Mouse (Mus musculus) neutrophil, adult 5-6 weeks (primary cell): ENCODE results near the gene Zfp112. TPM values are rescaled to one million over a fixed set of nuclear protein-coding genes. Genes with fewer than 3 reads are reported as not detected.
A peak's percentile ranks its signal among the peaks of the same experiment; 100 is the strongest.
"Not testable (repeated sequence)": the region's sequence is repeated elsewhere in the genome, so short reads cannot be mapped to it uniquely, and the experiment has no call there.

ENCODE experiments used
- ATAC-seq: fragments of 151-379, 151-347 bp; 2 replicates; pipeline ENCODE4 v1.8.0; 2017; ENCODE audit warnings: mild to moderate bottlenecking, moderate TSS enrichment; ENCODE audit not compliant: insufficient number of reproducible peaks, poor library complexity, low FRiP score, severe bottlenecking; ENCODE audit errors: extremely low read depth
- total RNA-seq: library from RNA; stranded (forward); fragments of 200-1000 nt; gene quantifications from 2 replicates; pipeline ENCODE4 v1.2.3, GENCODE M21; 2017

Gene Zfp112
- 2.2 and 2.9 TPM in 2 replicates for total RNA-seq

DNA sequence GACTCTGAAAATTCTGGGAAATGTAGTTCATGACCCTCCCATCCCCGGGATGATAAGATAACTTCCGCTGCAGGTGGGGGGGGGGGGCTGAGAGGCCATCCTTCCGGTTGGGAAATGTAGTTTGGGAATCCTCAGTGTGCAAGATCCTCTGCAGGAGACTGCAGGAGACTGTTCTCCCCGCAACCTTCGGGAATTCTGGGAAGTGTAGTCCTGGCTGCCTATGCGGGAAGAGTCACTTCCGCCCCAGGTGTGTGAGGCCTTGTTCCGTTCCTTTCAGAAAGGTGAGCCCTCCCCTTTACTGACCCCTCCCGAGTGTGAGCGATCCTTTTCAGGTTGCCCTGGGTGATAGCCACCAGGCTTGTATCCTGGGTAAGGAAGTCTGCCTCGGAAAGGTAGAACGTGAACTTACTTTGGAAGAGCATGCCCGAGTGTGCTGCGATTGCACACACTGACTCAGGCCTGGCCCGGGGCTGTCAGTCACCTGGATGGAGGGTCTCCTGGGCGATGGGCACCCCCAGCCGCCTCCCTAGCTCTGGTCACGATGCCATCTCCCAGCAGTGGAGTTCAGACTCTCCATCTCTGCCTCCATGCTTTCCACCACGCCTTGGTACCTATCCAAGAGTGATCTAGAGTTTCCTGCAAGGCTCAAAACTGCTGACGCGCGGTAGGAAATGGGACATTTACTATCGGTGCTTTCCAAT, at the start of gene Zfp112:
Zfp112 (plus strand) TSS at position 159 of the 701 bp plus-strand sequence.
- ATAC-seq = no peak

DNA sequence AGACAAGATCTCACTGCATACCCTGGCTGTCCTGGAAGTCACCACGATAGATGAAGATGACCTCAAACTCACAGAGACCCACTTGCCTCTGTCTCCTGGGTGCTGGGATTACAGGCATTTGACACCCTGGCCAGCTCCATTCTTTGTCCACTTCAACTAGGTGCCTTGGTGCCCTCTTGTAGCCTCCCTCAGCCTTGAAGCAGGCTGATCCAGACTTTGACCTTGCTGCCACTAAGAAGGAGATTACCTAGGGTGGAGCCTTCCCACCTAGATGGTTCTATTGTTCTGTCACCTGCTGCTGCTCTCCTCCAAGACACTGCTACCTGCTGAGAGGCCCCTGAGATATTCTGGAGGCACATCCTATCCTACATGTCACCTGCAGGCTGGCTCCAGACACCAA, 37.7 kb upstream of the Zfp112 start:
- not testable (repeated sequence) for ATAC-seq

DNA sequence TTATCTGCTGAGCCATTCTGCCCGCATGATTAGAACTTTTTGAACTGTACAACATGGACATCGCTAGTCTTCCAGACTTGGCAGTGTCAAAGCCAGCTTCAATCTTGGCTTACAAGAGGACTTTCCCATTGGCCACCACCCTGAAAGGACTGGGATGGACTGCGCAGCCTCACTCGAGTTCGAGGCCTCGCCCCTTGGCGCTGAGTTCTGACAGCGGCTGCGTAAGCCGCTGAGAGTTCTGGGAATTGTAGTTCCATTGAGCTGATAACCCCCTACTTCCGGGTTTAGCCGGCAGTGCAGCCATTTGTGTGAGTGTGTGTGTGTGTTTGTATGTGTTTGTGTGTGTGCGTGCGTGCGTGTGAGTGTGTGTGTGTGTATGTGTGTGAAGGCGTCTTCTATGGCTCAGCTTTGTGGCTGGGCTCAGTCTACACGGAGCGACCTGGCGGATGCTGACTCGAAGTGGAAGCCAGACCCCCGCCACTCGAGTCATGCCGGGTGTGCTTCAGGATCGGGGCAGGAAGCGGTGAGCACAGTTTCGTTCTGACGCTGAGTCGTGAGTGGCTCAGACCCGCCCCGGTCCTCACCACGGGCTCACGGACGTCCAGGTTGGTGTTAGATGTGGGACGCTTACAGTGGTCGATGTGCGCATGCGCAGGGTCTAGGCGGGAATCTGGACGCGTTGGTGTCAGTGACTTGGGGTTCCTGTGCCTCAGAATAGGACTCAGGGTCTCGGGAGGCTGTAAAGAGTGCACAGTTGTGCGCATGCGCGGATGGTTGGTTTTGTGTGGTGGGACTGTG, 30.3 kb upstream of the Zfp112 start, which contains the start of gene Zfp180:
Zfp180 (plus strand) TSS at position 291 of the 798 bp plus-strand sequence.
- ATAC-seq = peak; percentile 90

DNA sequence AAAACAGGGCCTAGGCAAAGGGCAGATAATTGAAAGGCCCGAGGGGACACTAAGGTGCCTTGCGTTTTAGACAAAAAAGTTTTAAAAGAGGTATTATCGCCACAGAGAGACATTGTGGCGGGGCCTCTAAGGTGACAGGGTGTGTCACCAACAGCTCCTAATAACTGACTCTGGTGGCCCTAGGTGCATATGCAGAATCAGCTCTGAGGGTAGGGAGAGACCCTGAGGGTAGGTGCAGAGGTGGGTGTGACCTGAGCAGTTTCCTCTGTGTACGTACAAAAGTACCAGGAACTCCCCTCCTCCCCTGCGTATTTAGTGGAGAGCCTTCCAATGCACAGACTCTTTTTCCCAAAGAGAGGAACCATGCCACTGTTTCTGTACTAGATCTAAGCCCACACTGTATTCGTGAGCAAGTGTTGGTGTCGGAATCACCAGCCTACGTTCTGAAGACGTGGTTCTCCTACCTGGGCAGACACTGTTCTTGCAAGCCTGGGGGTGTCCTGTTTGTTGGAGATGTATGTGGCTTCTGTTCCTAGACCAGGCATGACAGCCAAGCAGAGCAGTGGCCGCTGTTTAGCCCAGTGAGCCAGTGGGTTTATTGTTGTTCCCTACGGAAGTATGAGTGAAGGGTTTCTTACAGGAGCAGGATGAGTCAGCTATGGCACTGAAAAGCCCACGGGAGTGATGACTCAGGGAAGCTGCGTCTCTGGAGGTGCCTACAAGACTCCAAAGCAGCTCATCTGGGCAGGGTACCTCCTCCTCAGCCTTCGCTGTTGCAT, 29.5 kb upstream of the Zfp112 start:
- no peak for ATAC-seq

DNA sequence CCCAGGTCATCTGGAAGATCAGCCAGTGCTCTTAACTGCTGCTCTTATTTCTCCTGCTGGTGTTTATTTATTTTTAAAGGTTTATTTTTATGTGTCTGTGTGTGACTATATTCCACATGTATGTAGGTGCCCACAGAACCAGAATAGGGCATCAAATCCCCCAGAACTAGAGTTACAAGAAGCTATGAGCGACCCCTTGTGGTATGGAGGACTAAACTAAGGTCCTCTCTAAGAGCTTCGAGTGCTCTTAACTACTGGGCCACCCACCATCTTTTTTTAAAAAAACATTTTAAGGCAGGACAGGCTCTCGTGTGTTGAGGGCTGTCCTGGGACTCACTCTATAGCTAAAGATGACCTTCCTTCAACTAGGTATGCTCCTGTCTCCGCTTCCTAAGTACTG, 25.2 kb upstream of the Zfp112 start:
- no peak for ATAC-seq

DNA sequence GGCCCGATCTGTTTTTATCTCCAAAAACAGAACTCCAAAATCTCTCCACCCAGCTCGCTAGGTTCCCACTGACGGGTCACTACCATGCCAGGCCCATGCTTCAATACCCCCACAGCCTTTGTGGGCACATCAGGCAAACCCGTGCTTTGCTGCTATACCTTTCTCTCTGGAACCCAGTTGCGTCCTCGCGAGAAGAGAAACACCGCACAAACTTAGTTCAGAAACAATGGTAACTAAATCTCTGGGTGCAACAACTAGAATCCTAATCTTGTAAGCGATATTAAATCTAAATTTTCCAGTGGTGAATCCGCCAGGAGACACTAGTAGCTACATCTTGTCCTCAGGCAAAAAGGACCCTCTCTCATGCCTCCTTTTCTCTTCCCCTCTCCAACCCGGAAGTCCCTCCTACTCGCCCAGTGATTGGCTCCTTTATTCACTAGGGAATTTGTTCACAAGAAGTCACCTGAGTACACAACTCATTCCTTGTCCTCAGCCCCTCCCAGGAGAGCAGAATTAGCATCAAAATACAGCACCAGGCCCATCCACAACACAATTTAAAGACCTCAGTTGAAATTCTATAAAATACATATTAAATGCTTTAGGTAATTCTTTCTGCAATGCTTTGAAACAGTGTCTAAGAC, 24.5 kb upstream of the Zfp112 start:
- no peak for ATAC-seq

DNA sequence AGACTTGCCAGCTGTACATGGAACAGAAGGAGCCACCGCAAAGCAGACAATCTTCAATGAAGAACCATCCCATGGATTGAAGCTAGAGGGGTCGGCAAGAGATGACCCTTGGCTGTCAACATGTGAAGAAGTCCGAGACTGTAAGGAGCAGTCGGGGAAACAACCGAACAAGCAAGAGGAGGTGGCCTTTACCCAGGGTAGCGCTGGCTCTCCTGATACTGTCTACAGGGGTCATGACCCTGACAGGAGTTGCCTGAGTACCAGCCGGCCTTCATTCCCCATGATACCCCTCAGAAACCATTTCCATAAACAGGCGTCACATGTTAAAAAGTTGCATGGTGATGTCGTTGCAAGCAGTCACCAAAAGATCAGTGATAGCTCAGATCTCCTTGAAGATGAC, 7.7 kb upstream of the Zfp112 start:
- ATAC-seq = no peak

DNA sequence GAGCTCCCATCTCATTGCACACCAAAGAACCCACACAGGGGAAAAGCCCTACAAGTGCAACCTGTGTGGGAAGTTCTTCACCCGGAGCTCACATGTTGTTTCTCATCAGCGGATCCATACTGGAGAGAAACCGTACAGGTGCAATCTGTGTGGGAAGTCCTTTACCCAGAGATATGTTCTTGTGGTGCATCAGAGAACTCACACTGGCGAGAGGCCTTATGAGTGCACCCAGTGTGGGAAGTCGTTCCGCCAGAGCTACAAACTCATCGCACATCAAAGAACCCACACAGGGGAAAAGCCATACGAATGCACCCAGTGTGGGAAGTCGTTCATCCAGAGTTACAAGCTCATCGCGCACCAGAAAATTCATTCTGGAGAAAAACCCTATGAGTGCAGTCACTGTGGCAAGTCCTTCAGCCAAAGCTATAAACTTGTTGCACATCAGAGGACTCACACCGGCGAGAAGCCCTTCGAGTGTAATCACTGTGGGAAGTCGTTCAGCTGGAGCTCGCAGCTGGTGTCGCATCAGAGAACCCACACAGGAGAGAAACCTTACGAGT, 6.9 kb upstream of the Zfp112 start:
- ATAC-seq = no peak

DNA sequence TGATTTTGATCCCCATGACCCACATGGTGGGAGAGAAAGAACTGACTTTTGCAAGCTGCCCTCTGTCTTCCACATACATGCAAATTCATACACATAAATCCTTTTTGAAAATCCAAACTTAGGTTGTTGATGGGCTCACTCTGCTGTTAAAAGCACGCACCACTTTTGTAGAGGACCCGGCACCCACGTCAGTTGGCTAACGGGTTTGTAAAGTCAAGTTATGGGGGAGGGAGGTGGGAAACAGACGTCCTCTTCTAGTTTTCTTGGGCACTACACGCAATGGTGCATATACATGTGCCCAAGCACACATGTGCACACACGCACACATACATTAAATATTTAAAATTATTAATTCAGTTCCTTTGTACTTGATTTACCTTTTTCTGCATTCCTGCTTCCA, 1.3 kb upstream of the Zfp112 start:
- no peak for ATAC-seq

DNA sequence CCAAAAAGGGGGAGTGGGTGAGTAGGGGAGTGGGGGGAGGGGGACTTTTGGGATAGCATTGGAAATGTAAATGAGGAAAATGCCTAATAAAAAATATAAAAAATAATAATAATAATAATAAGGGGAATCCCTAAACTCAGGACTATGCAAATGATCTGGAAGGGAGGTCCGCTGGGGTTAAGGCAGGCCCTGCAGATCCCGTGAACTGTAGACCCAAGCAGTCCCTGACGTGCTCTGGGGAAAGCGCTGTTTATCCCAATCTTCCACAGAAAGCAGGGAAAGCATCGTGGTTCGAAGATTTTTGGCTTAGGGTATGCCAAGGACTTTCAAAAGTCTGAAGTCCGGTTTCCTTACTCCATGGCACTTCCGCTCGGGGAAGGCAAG, 350 bp upstream of the Zfp112 start:
- ATAC-seq = no peak

DNA sequence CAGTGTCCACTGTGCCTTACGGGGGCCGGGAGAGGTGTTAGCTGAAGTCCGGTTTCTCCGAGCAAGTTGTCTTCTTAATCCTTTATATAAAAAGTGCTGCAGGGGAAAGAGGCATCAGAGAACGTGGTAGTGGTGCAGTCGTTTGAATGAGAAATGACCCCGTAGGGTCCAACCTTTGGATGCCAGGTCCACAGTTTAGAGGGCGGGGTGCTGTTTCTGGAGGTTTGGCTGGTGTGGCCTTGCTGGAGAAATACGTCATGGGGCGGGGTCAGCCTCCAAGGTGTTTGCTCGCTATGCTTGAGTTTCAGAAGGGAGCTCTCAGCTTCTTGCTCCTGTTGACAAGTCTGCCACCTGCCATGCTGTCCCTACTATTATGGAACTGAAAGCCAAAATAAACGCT, 887 bp downstream of the Zfp112 start:
- ATAC-seq = no peak

DNA sequence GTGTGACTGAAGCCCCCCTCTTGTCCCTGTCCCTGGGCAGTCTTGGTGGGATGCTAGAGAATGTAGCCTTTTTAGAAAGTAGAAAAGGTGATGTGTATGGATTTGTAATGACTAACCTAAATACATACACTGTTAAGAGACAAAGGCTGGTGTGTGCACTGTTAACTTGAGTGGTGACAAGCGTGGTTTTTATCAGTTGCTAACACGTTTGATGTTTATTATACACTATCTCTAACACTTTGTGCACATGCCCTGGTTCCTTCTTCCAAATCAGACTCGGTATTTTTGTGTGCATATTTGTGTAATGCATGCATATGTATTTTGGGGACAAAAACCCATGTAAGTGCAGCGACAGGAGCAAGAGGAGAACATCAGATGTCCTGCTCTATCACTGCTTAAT, 4.5 kb downstream of the Zfp112 start:
- no peak for ATAC-seq

DNA sequence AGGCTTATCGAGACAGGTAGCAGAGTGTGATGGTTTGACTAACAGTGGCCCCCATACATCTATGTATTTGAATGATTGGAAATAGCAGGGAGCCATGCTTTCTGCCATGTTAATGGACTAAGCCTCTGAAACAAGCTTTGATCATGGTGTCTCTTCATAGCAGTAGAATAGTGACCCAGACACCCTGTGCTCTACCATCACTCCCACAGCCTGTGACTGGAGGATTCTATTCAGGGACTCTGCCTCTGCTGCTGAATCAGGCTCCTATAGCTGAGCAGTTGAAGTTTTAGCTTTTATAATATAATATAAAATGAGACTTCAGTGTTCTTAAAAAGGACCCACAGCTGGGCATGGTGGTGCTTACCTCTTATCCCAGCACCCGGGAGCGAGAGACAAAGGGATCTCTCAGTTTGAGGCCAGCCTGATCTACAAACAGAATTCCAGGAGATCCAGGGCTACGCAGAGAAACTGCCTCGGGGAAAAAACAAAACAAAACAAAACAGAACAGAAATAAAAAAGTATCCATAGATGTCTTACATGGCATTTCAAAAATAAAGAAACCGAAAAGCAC, 21.4 kb downstream of the Zfp112 start:
- no peak for ATAC-seq

DNA sequence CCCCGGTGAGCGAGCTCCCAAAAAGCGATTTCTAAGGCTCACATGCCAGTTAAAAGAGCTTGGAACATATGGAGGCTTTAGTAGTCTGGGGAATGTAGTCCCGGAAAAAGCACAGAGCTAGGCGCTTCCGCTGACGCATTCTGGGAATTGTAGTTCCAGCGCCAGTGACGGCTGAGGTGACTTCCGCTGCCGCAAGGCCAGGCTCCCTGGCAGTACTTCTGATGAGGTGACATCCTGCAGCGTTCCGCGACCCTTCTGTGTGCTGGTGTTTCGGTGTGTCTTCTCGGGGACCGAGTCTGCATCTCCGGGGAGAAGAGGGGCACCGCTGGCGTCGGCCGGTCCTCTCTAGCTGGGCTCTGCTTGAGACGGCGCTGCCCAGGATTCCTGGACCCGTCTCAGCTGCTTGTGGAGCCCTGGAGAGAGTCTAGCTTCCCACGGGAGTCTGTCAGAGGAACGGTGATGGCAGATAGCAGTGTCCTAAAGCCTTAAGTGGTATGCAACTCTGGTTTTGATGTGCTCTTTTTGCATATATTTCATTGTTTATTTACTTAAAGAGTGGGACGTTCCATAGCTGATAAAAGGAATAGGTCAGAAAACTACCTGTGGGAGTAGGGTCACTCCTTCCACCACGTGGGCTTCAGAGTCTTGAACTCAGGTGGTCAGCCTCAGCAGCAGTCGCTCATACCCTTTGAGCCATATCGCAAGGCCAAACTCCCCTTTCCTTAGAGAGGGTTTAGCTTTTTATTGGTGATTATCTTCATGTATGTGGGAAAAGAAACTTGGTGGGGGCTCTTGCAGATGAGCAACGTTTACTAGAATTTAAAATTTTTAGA, 22.1 kb downstream of the Zfp112 start, which contains the start of gene Zfp235:
Zfp235 (plus strand) TSS at position 174 of the 833 bp plus-strand sequence.
- peak; percentile 96 for ATAC-seq

DNA sequence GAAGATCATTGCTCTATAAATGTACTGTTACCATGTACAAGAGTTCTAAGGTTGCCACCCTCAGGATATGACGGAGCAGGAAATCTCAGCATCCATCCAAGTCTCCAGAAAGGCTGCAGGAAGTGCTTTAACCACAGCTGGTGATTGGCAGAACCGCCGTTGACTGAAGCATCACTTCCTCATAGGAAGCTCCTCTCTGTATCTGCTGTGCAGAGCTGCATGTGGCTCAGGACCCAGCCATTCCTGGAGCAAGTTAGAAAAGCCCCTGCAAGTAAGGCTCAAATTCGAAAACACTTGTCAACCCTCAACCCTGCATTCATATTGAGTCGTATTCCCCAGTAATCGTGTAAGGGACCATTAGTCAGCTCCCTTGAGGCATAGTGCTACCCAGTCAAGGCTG, 30.5 kb downstream of the Zfp112 start:
- no peak for ATAC-seq

DNA sequence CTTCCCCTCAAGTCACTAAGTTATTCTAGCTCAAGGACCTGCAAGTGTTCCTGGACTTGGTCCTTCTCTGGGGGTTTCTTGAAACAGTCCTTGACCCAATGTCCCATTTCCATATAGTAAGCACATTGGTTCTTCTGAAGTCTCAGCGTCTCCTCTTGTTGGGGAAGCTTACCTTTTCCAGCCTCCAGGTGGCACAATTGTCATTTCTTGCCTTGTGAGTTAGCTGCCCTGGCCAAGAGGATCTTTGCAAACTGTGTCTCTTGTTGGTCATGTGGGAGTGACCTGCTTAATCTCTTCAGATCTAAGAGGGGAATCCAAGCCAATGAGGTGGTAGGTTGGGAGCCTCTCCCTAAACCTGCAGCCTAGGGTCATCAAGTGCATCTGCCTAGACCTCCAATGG, 41.2 kb downstream of the Zfp112 start:
- no peak for ATAC-seq

DNA sequence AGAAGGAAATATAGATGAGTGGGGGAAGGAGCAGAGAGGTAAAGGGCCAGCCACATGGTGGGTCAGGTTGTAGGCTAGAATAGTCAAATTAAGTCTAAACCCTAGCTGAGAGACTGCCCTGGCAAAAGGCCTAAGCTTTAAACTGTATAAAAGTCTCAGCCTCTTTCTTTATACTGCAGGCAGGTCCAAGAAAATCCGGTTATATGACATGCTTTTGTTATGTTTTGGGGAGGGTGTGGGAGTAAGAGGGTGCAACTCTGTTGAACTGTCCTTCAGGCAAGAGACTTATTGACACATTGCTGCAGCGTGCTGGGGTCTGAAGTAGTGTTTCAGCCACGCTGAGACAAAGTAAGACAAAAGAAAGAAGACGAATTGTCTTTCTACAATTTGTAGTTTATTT, 60.1 kb downstream of the Zfp112 start:
- no peak for ATAC-seq
